Mouse (Mus musculus): ENCODE measurements around the gene Prl7a1.

The Prl7a1 gene

GRCm38 (mm10) chr13:27642393-27642792, at the start of gene Prl7a1:
Gene Prl7a1 (minus strand): TSS chr13:27642493.
- in situ Hi-C loops (cut with MseI, MboI) = no loop called here

DNA sequence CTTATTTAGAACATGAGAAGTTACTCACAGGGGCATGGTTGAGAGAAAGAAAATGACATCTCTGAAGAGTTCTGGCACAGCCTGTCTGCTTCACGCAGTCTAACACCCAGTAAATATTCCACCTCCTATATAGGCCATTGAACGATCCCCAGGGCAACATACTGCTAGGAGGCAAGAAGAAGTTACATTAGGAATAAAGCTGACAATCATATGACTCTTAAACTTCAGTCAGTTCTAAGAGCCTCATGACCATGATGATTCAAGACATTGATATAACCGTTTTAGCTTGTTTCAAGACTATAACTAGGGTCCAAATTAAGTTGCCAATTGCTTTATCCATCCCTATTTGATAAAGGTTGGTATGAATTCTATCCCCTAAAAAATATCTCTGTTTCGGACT, 25.6 kb upstream of the Prl7a1 start, which contains the start of gene Prl7a2:
TSS of gene Prl7a2 (minus strand) at position 101 of the 400 bp plus-strand sequence.
- in situ Hi-C loops (cut with MseI, MboI) = no loop called here

DNA sequence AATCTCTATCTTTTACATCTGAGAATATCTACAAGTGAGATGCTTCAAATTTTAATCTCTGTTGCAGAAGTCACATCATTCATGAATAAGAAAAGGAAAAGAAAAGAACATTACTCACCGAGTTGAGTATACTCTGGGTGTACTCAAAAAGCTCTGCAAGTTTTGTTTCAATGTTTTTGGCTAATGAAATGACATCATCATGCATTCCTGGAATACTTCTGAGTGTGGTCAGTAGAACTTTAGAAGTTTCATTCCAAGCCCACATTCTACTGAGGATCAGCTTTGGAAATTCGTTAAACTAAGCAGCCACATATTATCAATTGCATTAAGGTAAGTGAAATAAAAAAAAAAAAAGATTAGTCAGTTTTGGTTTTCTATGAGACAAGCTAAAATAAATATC, 18.5 kb upstream of the Prl7a1 start:
- in situ Hi-C loops (cut with MseI, MboI) = no loop called here

- in situ Hi-C loops (cut with MseI, MboI) = no loop called here
Measured at GRCm38 (mm10) chr13:27610482-27610881, 31.8 kb downstream of the Prl7a1 start, which contains the start of gene Prl7b1. Gene Prl7b1 (minus strand): TSS chr13:27610582.
